Mouse (Mus musculus): Measurements from ENCODE around the gene Eppin.

Eppin gene

DNA sequence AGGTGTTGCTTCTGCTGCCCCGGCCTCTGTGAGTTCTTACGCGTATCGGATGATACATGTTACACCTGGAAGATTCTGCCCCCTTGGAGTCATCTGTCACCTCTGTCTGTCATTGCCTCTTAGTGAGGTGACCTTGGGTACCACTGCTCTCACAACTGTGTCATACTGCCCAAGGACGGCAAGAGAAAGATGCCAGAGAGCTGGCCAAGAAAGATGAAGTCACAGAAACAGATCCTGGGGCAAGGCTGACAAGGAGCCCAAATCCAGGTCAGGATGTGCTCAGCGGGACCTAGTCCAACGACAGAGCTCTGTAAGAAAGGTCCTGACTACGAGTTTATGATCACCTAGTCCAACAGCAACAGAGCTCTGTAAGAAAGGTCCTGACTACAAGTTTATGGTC, 33.3 kb downstream of the Eppin start:
- CTCF ChIA-PET = no interaction called here

DNA sequence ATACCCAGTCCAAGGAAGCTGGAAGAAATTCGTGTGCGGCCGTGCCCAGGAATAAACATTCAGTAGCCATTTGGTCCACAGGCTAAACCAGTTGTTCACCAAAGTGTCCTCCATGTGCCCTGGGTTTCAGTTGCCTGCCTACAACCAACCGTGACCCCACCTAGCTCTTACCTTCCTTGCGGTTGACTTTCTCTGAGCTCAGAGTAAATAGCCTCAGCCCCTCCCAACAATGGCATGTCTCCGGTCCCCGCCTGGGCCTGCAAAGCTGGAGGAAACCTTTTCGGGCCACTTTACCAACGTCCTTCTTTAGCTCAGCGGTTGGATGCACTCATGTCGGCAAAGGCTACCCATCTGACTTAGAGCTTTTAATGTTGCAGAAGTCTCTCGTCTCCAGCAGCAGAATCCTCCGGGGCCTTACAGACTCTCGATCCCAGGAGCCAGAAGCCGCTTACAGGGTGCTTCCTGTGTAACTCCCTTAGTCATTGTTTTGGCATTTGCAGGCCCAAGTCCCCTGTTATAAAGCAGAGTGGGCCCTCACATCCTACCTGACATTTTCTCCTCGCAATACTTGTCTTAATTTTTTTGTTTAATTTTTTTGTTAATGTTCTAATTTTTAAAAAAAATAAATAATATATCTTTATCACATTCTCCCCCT, 34.3 kb downstream of the Eppin start:
- CTCF ChIA-PET = no interaction called here

DNA sequence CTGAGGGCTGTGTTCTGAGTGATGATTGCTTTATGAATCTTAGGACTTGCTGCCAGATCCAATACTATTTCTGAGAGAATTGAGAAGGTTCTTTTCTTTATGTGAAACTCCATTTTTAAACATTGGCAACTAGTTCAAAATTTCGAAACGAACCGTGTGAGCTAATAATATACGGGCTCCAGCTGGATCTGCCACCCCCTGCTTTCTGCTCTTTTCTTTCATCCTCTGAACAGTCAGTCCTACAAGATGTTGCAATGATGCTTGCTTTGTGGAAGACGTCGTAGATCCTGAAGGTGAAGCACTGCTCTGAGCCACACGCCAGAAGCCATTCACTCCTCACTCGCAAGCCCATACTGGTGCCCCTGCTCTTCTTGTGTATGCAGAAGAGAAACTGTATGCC, 35.0 kb downstream of the Eppin start:
- CTCF ChIA-PET = no interaction called here

DNA sequence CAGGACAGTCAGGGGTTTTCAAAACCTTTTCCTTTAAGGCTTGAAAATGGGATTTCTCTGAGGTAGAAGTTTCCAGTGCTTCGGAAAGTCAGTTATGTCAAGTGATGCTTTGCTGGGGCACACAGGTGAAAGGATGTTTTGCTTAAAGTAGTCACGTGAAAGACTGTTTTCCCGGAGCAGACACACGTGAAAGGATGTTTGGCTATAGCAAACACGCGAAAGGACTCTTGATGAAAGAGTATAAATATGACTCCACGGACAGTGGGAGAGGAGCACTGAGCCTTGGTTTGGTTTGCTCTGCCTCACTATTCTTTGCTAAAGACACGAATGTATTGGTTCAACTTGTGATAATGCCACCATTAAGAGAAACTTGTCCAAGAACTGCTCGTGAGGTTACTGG, 41.9 kb downstream of the Eppin start:
- CTCF ChIA-PET = no interaction called here

DNA sequence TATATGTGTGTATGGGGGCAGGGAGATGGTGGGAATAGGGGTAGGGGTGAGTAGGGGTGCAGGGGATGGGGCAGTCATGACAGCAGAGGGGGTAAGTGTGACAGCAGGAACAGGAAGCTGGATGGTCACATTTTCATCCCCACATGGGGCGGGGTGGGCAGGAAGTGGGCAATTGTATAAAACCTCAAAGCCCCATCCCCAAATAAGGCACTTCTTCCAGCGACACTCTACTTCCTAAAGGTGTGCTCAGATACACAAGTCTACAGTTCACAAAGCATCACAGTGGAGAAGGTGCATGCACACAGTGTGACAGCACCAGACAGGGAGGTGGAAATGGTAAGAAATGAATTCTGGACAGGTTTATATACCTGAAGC, 42.5 kb downstream of the Eppin start:
- CTCF ChIA-PET = no interaction called here

DNA sequence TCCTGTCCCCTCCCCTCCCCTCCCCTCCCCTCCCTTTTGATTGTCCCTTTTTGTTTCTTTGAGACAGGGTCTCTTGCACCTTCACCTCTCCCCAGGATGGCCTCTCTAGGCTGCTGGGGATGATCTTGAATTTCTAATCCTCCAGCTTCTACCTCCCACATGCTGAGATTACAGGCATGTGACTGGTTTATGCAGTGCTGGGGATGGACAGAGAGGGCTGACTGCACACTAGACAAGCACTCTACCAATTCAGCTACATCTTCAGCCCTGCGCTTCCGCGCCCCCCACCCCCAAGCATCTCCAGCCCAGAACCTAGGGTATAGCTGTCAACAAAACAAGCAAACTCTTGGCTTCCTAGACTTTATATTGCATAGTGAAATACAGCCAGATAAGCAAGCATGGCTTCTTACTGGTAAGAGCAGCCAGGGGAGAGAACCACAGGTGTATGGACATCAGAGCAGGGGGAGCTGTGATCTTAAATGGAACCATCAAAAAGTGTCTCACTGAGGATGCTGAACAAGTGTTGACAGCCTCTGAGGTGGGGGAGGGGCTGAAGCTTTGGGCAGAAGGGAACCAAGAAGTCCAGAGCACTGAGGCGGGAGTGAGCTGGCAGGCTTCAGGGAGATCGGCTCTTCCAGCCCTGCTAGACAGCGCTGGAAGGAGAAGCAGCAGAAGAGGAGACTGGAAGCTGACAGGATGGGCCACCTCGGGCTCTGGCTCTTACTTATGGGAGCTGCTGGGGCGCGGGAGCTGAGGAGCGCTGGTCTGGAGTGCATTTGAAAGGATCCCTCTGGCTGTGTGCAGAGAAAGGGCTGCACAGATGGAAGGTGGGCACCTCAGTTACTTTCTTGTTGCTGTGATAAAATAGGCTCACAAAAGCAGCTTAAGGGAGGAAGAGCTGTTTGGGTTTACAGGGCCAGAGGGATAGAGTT, 43.2 kb downstream of the Eppin start:
- CTCF ChIA-PET = no interaction called here

DNA sequence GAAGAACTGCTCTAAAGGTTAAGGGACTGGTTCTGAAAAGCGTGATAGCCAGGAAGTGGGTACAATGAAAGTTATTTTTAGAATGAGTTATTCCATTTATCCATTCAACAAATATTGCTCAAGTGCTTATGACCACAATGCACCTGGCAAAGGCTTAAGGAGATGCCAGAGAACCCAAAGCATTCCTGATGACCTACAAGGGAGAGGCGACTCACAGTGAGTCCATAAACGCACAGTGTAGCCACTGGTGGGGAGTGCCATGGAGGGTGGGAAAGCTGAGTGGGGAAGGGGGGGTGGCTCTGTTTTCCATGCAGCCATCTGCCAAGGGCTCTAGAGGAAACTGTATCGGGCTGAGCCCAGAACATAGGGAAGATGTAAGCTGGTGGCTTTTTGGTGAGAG, 44.1 kb downstream of the Eppin start:
- CTCF ChIA-PET = interaction anchor here (0.6 kb wide), 1 partner anchor 27 kb away, joined by 3 read pairs; no protein-coding TSS in a partner anchor

DNA sequence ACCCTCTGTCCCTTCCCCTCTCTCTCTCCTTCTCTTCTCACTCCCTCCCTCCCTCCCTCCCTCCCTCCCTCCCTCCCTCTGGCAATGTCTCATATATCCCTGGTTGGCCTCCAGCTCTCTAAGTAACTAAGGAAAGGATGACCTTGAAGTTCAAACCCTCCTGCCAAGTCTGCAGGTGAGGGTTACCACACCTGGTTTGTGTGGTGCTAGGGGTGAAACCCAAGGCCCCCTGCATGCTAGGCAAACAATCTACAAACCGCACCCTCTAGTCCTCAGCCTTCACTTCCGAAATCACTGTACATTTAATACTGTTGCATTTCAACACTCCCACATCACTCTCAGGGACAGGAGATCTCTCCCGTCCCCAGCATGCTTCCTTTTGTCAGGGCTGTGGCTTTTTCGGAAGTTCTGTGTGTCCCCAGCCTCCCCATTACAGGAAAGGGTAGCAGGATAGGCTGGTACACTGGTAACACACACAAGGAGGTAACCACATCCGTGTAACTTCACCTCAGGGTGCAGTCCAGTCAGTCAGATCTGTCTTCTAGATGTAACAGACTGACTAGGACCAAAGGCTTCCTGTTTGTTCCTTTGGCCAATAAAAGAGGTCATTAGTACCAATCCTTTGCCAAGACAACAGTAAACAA, 48.8 kb downstream of the Eppin start:
- CTCF ChIA-PET = interaction anchor here (1.0 kb wide), 1 partner anchor 14 kb away, joined by 6 read pairs; no protein-coding TSS in a partner anchor

DNA sequence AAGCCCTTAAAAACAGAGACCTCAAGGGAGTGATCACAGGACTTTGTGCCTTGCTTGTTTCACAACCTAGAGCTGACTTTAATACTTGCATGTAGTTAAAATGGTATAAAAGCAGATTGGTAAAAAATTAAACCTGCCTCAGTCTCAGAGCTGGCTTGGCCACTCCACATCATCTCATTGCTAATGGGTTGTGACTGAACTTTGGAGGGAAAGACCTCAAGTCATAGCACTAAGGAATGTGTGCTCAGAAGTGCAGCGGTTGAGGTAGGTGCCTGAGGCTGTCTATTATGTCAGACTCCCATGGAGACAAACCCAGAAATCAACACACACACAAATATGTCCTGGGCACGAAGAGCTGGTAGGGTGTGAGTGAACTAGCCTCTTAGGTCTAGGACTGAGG, 49.6 kb downstream of the Eppin start:
- CTCF ChIA-PET = interaction anchor here (1.0 kb wide), 1 partner anchor 13 kb away, joined by 6 read pairs; no protein-coding TSS in a partner anchor

DNA sequence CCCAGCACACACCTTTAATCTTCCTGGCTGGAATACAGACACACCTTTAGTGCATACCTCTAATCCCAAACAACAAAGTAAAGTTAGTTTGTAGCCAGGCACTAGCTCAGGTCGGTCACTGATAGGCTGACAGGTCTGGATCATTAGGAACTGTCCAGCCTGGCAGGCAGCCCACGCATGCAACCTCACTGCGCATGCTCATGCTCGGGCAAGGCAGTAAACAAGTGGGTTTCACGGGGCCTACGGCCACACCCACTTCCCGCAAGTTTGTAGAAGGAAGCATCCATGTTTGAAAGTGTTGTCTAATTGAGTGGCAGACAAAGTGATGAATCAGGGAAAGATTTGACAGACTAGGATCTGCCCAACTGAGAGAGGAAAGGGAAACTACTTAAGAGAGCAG, 50.8 kb downstream of the Eppin start:
- CTCF ChIA-PET = no interaction called here

DNA sequence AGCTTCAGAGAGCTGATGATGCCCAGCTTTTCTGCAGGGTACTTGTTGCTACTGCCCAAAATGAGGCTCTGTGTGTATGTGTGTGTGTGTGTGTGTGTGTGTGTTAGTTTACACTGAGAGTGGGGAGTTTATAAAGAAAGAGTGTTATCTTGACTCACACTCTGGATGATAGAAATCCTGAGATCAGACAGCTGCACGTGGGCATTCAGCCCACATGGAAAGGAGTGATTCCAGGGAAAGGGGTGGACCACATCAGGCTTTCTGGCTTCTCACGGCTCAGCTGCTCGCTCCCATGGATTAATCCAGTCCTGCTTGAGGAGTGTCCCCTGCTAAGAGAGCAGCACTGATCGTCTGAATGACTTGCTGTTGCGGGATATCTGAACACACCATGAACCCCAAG, 51.3 kb downstream of the Eppin start:
- CTCF ChIA-PET = no interaction called here

DNA sequence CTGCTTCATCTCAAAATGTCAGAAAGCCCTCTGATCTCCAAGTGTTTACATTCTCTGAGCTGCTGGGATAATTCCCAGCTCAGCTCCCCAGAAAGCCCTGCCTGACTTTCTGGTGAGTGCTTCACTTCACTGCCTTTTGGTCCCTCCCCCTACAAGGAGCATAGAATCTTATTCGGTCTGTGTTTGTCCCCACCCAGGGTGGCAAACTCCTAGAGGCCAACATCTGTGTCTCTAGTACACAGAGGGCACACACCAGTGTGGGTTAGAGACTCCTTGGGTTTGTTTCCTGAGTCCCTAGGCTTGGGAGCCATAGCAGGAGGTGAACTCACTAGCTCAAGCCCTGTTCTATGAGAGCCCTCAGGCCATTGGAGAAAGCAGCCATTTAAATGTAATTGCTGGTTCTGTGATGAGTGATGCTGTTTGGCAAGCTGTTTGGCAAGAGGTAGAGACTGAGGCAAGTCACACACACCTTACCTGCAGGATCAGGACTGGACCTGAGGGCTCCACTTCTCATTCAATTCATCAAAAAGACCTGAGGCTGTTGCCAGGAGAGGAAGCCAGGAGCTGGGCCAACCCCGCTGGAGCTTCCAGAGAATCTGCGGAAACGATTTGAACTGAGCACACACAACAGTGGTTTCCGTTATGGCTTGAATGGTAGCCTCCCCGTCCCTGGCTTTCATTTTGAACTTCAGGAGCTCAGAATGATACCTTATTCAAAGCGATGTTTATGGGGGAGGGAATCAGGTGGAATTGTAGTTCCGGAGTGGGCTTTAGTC, 52.6 kb downstream of the Eppin start:
- CTCF ChIA-PET = interaction anchor here (0.6 kb wide), 1 partner anchor 124 kb away, joined by 7 read pairs; no protein-coding TSS in a partner anchor

All from spleen, embryonic (tissue).